Mouse (Mus musculus) heart, adult 2 months (tissue): ENCODE measurements around the gene Cacna1d. TPM values are rescaled to one million over a fixed set of nuclear protein-coding genes. Genes with fewer than 3 reads are reported as not detected.
A peak's percentile ranks its signal among the peaks of the same experiment; 100 is the strongest.

Experiments used
- DNase-seq, 2 experiments: peaks; one replicate each; pipeline ENCODE4 v3.0.0; 2021
- H3K27ac ChIP-seq: fragments of 200-600 bp; 2 replicates; pipeline ENCODE4 v1.8.1; 2022
- H3K27me3 ChIP-seq: fragments of 200-500 bp; 2 replicates; pipeline ENCODE4 v1.6.1; 2012; ENCODE audit warnings: mild to moderate bottlenecking, low read length, inconsistent platforms, mixed read lengths; ENCODE audit not compliant: control insufficient read depth, insufficient read depth
- H3K36me3 ChIP-seq: fragments of 200-500 bp; 2 replicates; pipeline ENCODE4 v1.6.1; 2012; ENCODE audit warnings: low read length, inconsistent platforms; ENCODE audit not compliant: control insufficient read depth, insufficient read depth
- H3K4me1 ChIP-seq: fragments of 200-500 bp; 2 replicates; pipeline ENCODE4 v1.6.1; 2011; ENCODE audit warnings: low read length; ENCODE audit not compliant: control insufficient read depth, insufficient read depth
- H3K4me3 ChIP-seq: fragments of 200-600 bp; 2 replicates; pipeline ENCODE4 v1.8.1; 2022
- H3K79me2 ChIP-seq: fragments of 200-500 bp; replicated peaks from 2 replicates; pipeline ENCODE4 v1.6.1; 2012; ENCODE audit warnings: mild to moderate bottlenecking, inconsistent platforms, low read length, moderate library complexity, mixed read lengths; ENCODE audit not compliant: control insufficient read depth, insufficient read depth
- H3K9ac ChIP-seq: fragments of 200-500 bp; 2 replicates; pipeline ENCODE4 v1.6.1; 2012; ENCODE audit warnings: low read depth, mild to moderate bottlenecking, control low read depth, inconsistent platforms, low read length, mixed read lengths
- CTCF ChIP-seq: fragments of 200-600 bp; IDR thresholded peaks from 2 replicates; pipeline ENCODE4 v1.8.1; 2022; ENCODE audit warnings: antibody characterized with exemption, mild to moderate bottlenecking, moderate library complexity
- EP300 ChIP-seq: fragments of 200-500 bp; IDR thresholded peaks from 2 replicates; pipeline ENCODE4 v1.6.1; 2011; ENCODE audit warnings: low read depth, low read length, control low read depth; ENCODE audit not compliant: insufficient read depth
- POLR2A ChIP-seq: fragments of 200-500 bp; IDR thresholded peaks from 2 replicates; pipeline ENCODE4 v1.6.1; 2011; ENCODE audit warnings: mild to moderate bottlenecking, low read depth, low read length, control low read depth; ENCODE audit not compliant: insufficient read depth
- WGBS: fragments of 180-500 bp; shearing (Covaris S2); methylation state at CpG from one replicate; pipeline ENCODE4 v1.1.7; 2018; 5-methylcytosine and 5-hydroxymethylcytosine counted together
- intact Hi-C: fragments of 180-260 bp; cut with DNase I; formaldehyde crosslinking; loops from one replicate; pipeline ENCODE4 v1.15.1; 2025
- polyA plus RNA-seq: library from polyadenylated mRNA; depleted of rRNA; stranded (reverse); fragments of >200 nt; gene quantifications from 2 replicates; pipeline ENCODE4 v1.2.3, GENCODE M21; 2012
- total RNA-seq, 2 experiments: library from RNA; stranded (reverse); gene quantifications; 2 replicates each; pipeline ENCODE4 v1.2.3; 2021

Gene Cacna1d
- total and polyA plus RNA-seq, 3 experiments = 1.3 to 3.0 (median 2.1) TPM

DNA sequence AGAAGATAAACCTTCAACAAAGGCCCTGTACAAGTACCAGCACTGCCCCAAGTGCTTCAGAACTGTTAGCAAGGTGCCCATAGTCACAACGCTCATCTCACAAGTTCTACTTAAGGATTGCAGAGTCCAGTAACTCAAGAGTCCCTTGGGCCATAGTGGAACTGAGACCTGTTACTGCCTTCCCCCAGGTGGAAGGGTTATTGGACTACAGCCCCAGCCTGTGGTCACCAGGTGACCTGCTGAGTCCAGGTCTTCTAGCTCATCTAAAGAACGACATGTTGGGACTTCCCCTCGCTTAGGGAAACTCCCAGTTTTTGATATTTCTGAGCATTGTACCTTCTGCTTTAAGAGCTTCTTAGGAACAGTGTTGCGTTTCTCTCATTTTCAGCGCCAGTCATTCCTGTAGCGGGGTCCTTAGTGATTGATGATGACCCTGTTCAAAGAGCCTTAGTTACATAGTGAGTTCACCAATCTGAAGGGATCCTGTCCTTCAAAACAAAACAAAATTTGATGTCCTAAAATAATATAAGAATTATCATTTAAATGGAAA is 19.0 kb upstream of the Cacna1d start:
- Histone ChIP-seq H3K36me3 (no peaks in the 10 kb centered on the region; the same call in none of the 2 replicates), H3K4me1 (no peaks in the 10 kb centered on the region; the same call in none of the 2 replicates), H3K27ac (no peak overlapping the region), H3K79me2 (no peaks in the 10 kb centered on the region), H3K9ac (no peak overlapping the region), H3K4me3 (no peak overlapping the region), H3K27me3 (no peaks in the 10 kb centered on the region)
- WGBS = 90% methylated on average over 6 of the region's 6 CpGs
- DNase-seq = no peak
- intact Hi-C loops = no loop called here
- TF ChIP-seq CTCF (no peak), EP300 (no peak), POLR2A (no peak)

DNA sequence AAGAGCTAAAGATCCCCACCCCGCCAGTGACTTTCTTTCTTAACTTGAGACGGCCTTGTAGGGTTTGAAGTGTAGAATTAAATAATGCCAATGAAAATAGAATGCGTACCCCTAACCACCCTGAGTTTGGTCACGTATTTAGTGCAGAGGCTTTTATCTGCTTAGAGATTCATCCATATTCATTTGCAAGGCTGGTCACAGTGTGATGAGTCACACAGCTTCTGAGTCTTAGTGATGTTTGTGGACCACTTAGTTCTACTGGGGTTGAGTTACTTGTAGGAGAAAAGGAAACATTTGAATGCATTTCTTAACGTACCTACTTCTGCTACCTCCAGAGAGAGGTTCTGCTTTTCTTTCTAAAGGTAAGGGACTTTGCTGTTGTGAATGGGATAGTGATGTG is 13.7 kb upstream of the Cacna1d start:
- WGBS = 92% methylated on average over 5 of the region's 5 CpGs
- no peak for DNase-seq
- intact Hi-C loops = no loop called here
- no peaks in the 10 kb centered on the region for H3K4me1 ChIP-seq
- TF ChIP-seq POLR2A = no peak
- no peak for TF ChIP-seq CTCF
- TF ChIP-seq EP300 = no peak
- H3K27ac ChIP-seq = no peak overlapping the region
- no peaks in the 10 kb centered on the region; the same call in 1 of the 2 replicates for H3K79me2 ChIP-seq
- no peaks in the 10 kb centered on the region for H3K27me3 ChIP-seq
- peaks cover 6% of the 10 kb centered on the region for H3K36me3 ChIP-seq
- H3K4me3 ChIP-seq = no peak overlapping the region
- no peak overlapping the region for H3K9ac ChIP-seq

DNA sequence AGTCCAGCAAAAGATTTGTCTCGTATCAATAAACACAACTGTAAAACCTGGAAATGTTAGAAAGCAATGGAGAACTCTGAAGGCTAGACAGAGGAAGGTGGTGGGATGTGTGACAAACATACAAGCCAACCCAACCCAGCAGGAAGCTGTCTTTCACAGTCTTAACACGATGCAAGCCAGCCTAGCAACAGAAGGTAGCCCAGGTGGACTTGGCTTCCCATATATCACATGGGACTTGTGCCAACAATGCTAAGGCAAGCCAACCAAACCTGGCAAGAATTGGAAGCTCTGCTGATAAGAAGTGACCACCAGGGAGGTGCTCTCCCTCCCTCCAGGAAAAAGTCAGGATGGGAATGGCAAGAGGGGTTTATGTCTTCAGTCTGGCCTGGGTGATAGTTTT is 6.9 kb upstream of the Cacna1d start:
- no peak overlapping the region for H3K9ac ChIP-seq
- H3K4me1 ChIP-seq = peaks cover 4% of the 10 kb centered on the region
- no peaks in the 10 kb centered on the region; the same call in 1 of the 2 replicates for H3K79me2 ChIP-seq
- no peak overlapping the region for H3K4me3 ChIP-seq
- no peaks in the 10 kb centered on the region for H3K27me3 ChIP-seq
- H3K27ac ChIP-seq = no peak overlapping the region
- intact Hi-C loops = no loop called here
- no peak for DNase-seq
- peaks cover 15% of the 10 kb centered on the region for H3K36me3 ChIP-seq
- TF ChIP-seq EP300 (no peak), POLR2A (no peak), CTCF (no peak)
- WGBS = 49% methylated on average over 2 of the region's 2 CpGs

DNA sequence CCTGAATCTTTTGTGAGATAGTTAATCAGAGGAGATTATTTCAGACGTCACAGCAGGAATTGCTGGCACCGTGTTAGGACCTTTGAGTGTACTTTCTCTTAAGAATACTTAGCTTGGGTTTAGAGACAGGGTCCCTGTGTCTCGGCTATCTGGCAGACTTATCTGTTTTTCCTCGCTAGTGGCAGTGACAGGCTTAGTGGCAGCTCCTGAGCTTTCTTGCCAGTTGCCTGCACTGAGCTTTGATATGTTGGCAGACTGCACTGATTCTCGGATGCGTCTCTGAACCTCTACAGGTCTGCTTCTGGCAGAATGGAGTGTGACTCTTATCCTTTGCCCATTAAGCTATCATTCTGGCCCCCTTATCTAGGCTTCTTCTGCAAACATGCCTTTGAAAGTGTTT is 3.7 kb upstream of the Cacna1d start:
- H3K4me1 ChIP-seq = peaks cover 4% of the 10 kb centered on the region
- H3K9ac ChIP-seq = no peak overlapping the region
- H3K27me3 ChIP-seq = no peaks in the 10 kb centered on the region
- intact Hi-C loops = no loop called here
- H3K79me2 ChIP-seq = no peaks in the 10 kb centered on the region
- 48% methylated on average over 6 of the region's 6 CpGs for WGBS
- H3K4me3 ChIP-seq = no peak overlapping the region
- TF ChIP-seq EP300 (no peak), POLR2A (no peak), CTCF (no peak)
- DNase-seq = no peak
- peaks cover 14% of the 10 kb centered on the region for H3K36me3 ChIP-seq
- no peak overlapping the region for H3K27ac ChIP-seq

DNA sequence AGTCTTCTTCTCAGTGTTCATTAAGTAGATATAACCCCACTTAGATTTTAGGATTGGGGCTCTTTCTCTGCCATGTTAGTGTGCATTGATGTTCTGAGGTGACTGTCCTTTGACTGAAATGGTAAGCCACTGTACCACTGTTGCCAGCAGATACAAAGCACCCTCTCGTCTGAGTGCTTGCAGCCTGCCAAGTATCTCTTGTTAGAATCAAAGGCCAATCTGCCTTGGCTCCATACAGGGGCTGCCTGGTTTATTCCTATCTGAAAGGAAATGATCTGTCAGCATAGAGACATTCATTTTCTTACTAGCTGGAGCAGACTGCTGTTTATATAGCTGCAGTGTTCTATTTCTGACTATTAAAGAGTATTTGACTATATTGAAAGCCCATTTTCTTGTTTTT is 2.0 kb upstream of the Cacna1d start:
- H3K4me1 ChIP-seq = peaks cover 3% of the 10 kb centered on the region
- no peak for DNase-seq
- no peaks in the 10 kb centered on the region for H3K27me3 ChIP-seq
- H3K4me3 ChIP-seq = no peak overlapping the region
- H3K36me3 ChIP-seq = peaks cover 14% of the 10 kb centered on the region
- no peaks in the 10 kb centered on the region for H3K79me2 ChIP-seq
- no peak overlapping the region for H3K9ac ChIP-seq
- WGBS = 16% methylated on average over 1 of the region's 1 CpGs
- intact Hi-C loops = no loop called here
- no peak overlapping the region for H3K27ac ChIP-seq
- TF ChIP-seq POLR2A (no peak), CTCF (no peak), EP300 (no peak)

DNA sequence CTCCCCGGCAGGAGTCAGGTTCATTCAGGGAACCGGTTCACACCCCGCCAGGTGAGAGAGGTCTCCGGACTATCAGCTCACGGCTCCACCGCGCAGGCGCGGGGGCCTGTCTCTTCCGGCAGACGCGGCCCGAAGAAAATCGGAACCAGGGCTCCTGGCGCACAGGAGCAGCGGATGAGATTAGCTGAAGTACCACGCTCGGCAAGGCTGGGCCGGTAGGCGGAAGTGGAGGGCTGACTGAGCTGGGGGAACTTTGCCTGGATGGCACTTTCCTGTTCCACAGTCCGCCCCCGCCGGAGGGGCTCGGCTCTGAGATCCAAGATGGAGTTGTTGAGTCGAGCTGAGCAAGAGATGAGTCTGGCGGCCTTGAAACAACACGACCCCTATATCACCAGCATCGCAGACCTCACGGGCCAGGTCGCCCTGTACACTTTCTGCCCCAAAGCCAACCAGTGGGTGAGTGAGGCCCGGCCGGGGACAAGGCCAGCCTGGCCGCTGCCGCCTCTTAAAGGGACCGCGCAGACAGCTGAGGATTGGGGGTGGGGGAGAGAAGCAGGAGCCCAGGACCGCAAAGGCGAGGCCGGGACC is 11.8 kb downstream of the Cacna1d start, which contains the start of gene Dcp1a:
Dcp1a (plus strand) TSS at position 175 of the 588 bp plus-strand sequence.
- under 1% methylated on average over 39 of the region's 39 CpGs for WGBS
- H3K4me1 ChIP-seq = no peaks in the 10 kb centered on the region; the same call in 1 of the 2 replicates
- H3K79me2 ChIP-seq = no peaks in the 10 kb centered on the region
- DNase-seq = peak; percentile 96
- peak; percentile 88 for TF ChIP-seq POLR2A
- peak; percentile 90 for TF ChIP-seq EP300
- TF ChIP-seq CTCF = peak; percentile 40
- intact Hi-C loops = loop anchor here (5.0 to 10.0 kb wide), 2 partner anchors 68 to 495 kb away; partner anchors contain the start of gene Tkt
- no peaks in the 10 kb centered on the region for H3K27me3 ChIP-seq
- peak within 1 kb of the TSS; percentile 75 for H3K9ac ChIP-seq
- H3K27ac ChIP-seq = peak within 1 kb of the TSS; percentile 91
- H3K4me3 ChIP-seq = peak within 1 kb of the TSS; percentile 79
- peaks cover 3% of the 10 kb centered on the region; the same call in 1 of the 2 replicates for H3K36me3 ChIP-seq
